Mouse (Mus musculus): ENCODE results near the gene Tarbp2.

The Tarbp2 gene

DNA sequence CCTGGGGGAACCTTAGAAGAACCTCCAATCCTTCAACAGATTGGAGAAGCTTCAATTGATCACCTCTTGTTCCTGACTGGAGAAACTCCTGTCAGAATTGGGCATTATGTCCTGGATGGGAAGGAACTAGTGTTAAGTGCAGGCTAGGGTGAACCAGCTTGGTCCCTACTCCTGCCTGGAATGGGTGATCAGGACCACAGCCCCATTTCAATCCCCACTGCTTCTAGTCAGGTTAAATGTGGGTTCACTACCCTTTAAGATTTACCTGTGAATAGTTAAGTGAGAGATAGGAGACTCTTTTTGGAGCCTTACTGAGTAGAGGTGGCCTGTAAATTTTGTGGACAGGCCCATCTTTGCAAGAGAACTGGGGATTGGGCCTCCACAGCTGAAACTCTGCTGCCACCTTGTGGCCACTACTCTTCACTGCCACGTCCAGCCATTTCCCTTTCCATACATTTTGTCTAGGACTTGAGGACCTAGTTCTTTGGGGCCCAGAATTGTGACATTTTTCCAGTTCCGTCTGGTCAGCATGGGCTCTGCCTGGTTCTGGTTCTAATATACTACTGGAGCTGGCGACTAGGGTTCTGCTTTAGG is 7.0 kb downstream of the Tarbp2 start, which contains the start of gene Npff:
Gene Npff, minus strand, starts transcription at position 51 of the 594 bp plus-strand sequence.
- in situ Hi-C loops (cut with MseI, MboI), result no loop called here

DNA sequence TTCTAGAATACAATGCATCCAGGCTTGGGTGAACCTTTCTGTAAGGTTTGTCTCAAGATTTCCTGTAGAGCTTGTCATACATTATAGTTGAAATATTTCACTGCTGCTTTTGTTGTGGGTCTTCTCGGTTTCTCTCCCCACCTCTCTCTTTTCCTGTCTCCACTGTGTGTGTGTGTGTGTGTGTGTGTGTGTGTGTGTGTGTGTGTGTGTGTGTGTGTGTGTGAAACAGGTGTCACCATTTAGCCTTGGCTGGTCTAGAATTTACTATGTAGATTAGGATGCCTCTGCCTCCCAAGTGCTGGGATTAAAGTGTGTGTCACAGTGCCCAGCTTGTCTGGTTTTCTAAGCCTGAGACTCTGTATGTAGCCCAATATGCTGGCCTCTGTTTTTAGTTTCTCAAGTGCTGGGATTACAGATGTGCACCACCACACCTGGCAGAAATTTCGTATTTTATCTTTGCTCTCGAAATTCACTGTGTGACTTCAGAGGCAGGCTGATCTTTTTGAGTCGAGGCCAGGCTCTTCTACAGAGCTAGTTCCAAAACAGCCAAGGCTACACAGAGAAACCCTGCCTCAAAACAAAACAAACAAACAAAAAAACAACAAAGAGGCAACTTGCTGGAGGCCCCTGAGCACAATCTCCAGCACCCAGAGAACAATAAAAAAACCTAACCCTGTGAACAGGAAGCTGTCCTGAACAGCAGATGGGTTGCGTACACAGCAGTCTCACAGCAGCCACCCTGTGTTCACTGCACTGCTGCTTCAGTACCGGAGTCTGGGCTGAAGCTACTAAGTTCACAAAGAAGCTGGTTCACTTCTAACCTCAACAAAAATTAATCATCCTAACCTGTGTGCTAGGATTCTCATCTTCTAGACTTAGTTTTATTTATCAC is 8.4 kb downstream of the Tarbp2 start:
- in situ Hi-C loops (cut with MseI, MboI), result no loop called here

GRCm38 (mm10) chr15:102527936-102528335 is 9.9 kb downstream of the Tarbp2 start:
- in situ Hi-C loops (cut with MseI, MboI), result no loop called here

- in situ Hi-C loops (cut with MseI, MboI), result no loop called here
Measured at GRCm38 (mm10) chr15:102528396-102528795, 10.4 kb downstream of the Tarbp2 start.

GRCm38 (mm10) chr15:102530566-102530965 is 12.6 kb downstream of the Tarbp2 start:
- in situ Hi-C loops (cut with MseI, MboI), result no loop called here

DNA sequence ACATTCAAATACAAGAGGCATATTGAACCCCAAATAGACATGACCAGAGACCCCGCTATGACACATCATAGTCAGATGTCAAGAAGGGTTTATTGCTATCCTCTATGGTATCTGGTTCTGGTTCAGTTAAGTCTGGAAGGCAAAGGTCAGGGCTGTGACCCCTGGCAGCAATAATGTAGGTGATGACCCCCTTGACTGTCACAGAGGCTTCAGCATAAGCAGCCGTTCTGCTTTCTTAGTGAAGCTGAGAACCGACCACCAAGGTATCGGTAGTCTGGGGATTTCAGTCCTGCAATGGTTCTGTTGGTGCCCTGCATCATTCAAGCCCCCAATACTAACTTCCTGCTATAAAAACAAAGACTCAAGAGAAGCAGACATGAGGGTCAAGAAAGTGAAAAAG is 13.6 kb downstream of the Tarbp2 start:
- in situ Hi-C loops (cut with MseI, MboI), result no loop called here

- in situ Hi-C loops (cut with MseI, MboI), result no loop called here
Measured at GRCm38 (mm10) chr15:102532106-102532900, 14.3 kb downstream of the Tarbp2 start.

- in situ Hi-C loops (cut with MseI, MboI), result no loop called here
Measured at GRCm38 (mm10) chr15:102533926-102534325, 15.9 kb downstream of the Tarbp2 start.

DNA sequence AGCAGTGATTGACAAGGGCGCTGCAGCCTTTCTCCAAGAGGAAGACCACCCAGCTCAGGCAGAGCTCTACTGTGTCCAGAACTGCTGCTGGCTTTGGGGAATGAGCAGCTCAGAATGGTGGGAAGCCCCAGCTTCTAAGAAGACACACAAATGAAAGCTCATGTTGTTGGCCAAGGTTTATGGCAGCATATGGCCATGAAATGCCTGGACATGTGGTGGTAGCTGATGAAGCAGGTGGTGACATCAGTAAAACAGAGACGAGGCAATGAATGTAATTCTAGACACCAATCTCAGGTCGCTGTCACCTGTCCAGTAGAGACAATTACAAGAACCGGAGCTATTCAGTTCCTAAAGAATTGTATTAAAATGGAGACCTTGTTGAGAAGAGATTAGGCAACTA is 26.8 kb downstream of the Tarbp2 start:
- in situ Hi-C loops (cut with MseI, MboI), result no loop called here

GRCm38 (mm10) chr15:102546246-102546645 is 28.3 kb downstream of the Tarbp2 start:
- in situ Hi-C loops (cut with MseI, MboI), result no loop called here

- in situ Hi-C loops (cut with MseI, MboI), result no loop called here
Measured at GRCm38 (mm10) chr15:102546677-102547427, 28.9 kb downstream of the Tarbp2 start.

DNA sequence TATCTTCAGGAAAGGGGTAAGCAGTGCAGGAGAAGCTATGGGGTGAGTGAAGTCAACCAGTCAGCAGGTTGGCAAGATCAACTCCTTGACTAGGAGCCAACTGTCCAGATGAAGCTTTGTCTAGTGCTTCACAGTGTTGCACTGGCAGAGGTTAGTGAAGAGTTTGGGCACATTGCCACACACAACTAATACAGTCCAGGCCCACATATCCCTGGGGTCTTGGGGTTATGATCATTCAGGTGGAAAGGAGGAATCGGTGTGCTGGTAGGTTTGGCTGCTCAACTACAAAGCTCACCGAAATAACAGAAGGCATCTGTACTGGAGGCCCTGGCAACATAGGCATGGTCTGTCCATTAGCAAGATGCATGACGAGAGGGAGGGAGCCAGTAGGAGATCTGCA is 29.5 kb downstream of the Tarbp2 start:
- in situ Hi-C loops (cut with MseI, MboI), result no loop called here

- in situ Hi-C loops (cut with MseI, MboI), result no loop called here
Measured at GRCm38 (mm10) chr15:102552599-102552998, 34.6 kb downstream of the Tarbp2 start.

GRCm38 (mm10) chr15:102555581-102555980 is 37.6 kb downstream of the Tarbp2 start:
- in situ Hi-C loops (cut with MseI, MboI), result no loop called here

DNA sequence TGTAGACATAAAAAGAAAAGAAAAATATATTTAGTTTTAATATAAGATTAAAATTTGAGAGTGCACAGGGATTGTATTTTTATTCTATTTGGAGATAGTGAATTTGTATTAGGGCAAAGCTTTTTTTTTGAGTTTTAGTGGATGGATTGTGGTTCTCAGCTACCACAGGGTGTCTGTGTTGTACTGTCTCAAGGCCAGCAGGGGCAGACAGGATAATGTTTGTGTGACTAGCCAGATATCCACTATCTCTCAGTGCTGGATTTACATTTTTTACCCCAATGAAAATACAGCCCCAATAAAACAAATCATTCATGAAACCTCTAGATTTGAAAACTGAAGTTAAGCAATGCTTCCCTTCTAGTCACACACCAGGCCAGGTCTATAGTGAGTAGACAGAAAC is 39.6 kb downstream of the Tarbp2 start:
- in situ Hi-C loops (cut with MseI, MboI), result no loop called here

- in situ Hi-C loops (cut with MseI, MboI), result no loop called here
Measured at GRCm38 (mm10) chr15:102562491-102562890, 44.5 kb downstream of the Tarbp2 start.

GRCm38 (mm10) chr15:102563061-102563460 is 45.1 kb downstream of the Tarbp2 start:
- in situ Hi-C loops (cut with MseI, MboI), result no loop called here

- in situ Hi-C loops (cut with MseI, MboI), result no loop called here
Measured at GRCm38 (mm10) chr15:102563681-102564080, 45.7 kb downstream of the Tarbp2 start.

GRCm38 (mm10) chr15:102567849-102568248 is 49.9 kb downstream of the Tarbp2 start:
- in situ Hi-C loops (cut with MseI, MboI), result no loop called here

- in situ Hi-C loops (cut with MseI, MboI), result no loop called here
Measured at GRCm38 (mm10) chr15:102572081-102572480, 54.1 kb downstream of the Tarbp2 start.
